Mouse (Mus musculus) MEL (cell line): Measurements from ENCODE around the gene Hdac7. TPM values are rescaled to one million over a fixed set of nuclear protein-coding genes. Genes with fewer than 3 reads are reported as not detected.

Experiments used
- DNase-seq: peaks from one replicate; pipeline ENCODE4 v3.0.0; 2011; ENCODE audit warnings: low read depth, low spot score
- H3K27ac ChIP-seq: 2 replicates; pipeline ENCODE4 v1.5.1; 2012; ENCODE audit warnings: low read depth, mild to moderate bottlenecking, control low read depth, low read length, moderate library complexity; ENCODE audit not compliant: control insufficient read depth
- H3K27me3 ChIP-seq, 2 experiments: fragments of 150-350 bp in 1 of 2; sonication (generic) in 1 of 2; 2 replicates each; pipeline ENCODE4 v1.6.1; 2012; ENCODE audit warnings: low read length in 2 of 2, mild to moderate bottlenecking in 2 of 2, improper control_type of control experiment in 1 of 2, moderate library complexity in 1 of 2; ENCODE audit not compliant: insufficient read depth in 2 of 2, control insufficient read depth in 1 of 2
- H3K36me3 ChIP-seq, 2 experiments: 2 replicates each; pipeline ENCODE4 v1.6.1; 2012 to 2014; ENCODE audit warnings: low read length in 2 of 2, improper control_type of control experiment in 1 of 2, inconsistent platforms in 1 of 2, mild to moderate bottlenecking in 1 of 2; ENCODE audit not compliant: insufficient read depth in 2 of 2, control insufficient read depth in 1 of 2
- H3K4me1 ChIP-seq, 2 experiments: fragments of 150-350 bp in 1 of 2; sonication (generic) in 1 of 2; 2 replicates each; pipeline ENCODE4 v1.6.1; 2012; ENCODE audit warnings: low read length in 2 of 2, improper control_type of control experiment in 1 of 2, mild to moderate bottlenecking in 1 of 2; ENCODE audit not compliant: insufficient read depth in 2 of 2, control insufficient read depth in 1 of 2
- H3K4me3 ChIP-seq, 2 experiments: fragments of 150-350 bp in 1 of 2; sonication (generic) in 1 of 2; 2 replicates each; pipeline ENCODE4 v1.5.1; 2012; ENCODE audit warnings: low read depth in 2 of 2, low read length in 2 of 2, mild to moderate bottlenecking in 2 of 2, moderate library complexity in 2 of 2, control low read depth in 1 of 2, improper control_type of control experiment in 1 of 2; ENCODE audit not compliant: control insufficient read depth in 1 of 2, insufficient read depth in 1 of 2
- H3K79me2 ChIP-seq: 2 replicates; pipeline ENCODE4 v1.6.1; 2012; ENCODE audit warnings: mild to moderate bottlenecking, low read length, moderate library complexity; ENCODE audit not compliant: control insufficient read depth, poor library complexity, insufficient read depth
- H3K9ac ChIP-seq: 2 replicates; pipeline ENCODE4 v1.6.1; 2012; ENCODE audit warnings: low read depth, mild to moderate bottlenecking, control low read depth, low read length, moderate library complexity; ENCODE audit not compliant: control insufficient read depth, poor library complexity, severe bottlenecking
- H3K9me3 ChIP-seq: fragments of 150-350 bp; sonication (generic); replicated peaks from 2 replicates; pipeline ENCODE4 v1.6.1; 2012; ENCODE audit warnings: mild to moderate bottlenecking, low read length, improper control_type of control experiment, moderate library complexity; ENCODE audit not compliant: insufficient read depth
- BHLHE40 ChIP-seq: IDR thresholded peaks from 2 replicates; pipeline ENCODE4 v1.6.1; 2012; ENCODE audit warnings: low read depth, mild to moderate bottlenecking, inconsistent platforms, low read length, improper control_type of control experiment, borderline replicate concordance
- CTCF ChIP-seq, 3 experiments: IDR thresholded peaks in 2 of 3; conservative IDR thresholded peaks in 1 of 3; 2 replicates each; pipeline ENCODE4 v1.5.1; 2011 to 2012; ENCODE audit warnings: low read length in 3 of 3, low read depth in 2 of 3, mild to moderate bottlenecking in 2 of 3, improper control_type of control experiment in 1 of 3, inconsistent platforms in 1 of 3, mixed read lengths in 1 of 3, moderate library complexity in 1 of 3; ENCODE audit not compliant: control insufficient read depth in 1 of 3, insufficient read depth in 1 of 3, poor library complexity in 1 of 3, severe bottlenecking in 1 of 3
- ELF1 ChIP-seq: IDR thresholded peaks from 2 replicates; pipeline ENCODE4 v1.6.1; 2014; ENCODE audit warnings: low read depth, mild to moderate bottlenecking, inconsistent platforms, low read length, improper control_type of control experiment, moderate library complexity
- ETS1 ChIP-seq: IDR thresholded peaks from 2 replicates; pipeline ENCODE4 v1.6.1; 2012; ENCODE audit warnings: low read depth, mild to moderate bottlenecking, inconsistent platforms, low read length, improper control_type of control experiment, moderate library complexity
- JUND ChIP-seq: IDR thresholded peaks from 2 replicates; pipeline ENCODE4 v1.6.1; 2011; ENCODE audit warnings: low read depth, mild to moderate bottlenecking, improper control_type of control experiment, low read length
- MAFK ChIP-seq: IDR thresholded peaks from 2 replicates; pipeline ENCODE4 v1.6.1; 2011; ENCODE audit warnings: low read depth, mild to moderate bottlenecking, low read length, improper control_type of control experiment, borderline replicate concordance
- MYB ChIP-seq: IDR thresholded peaks from 2 replicates; pipeline ENCODE4 v1.6.1; 2011; ENCODE audit warnings: mild to moderate bottlenecking, low read depth, low read length, improper control_type of control experiment
- NELFE ChIP-seq: IDR thresholded peaks from 2 replicates; pipeline ENCODE4 v1.6.1; 2011; ENCODE audit warnings: low read depth, low read length, improper control_type of control experiment
- POLR2A ChIP-seq, 2 experiments: IDR thresholded peaks; 2 replicates each; pipeline ENCODE4 v1.6.1; 2011 to 2012; ENCODE audit warnings: low read length in 2 of 2, mild to moderate bottlenecking in 2 of 2, control low read depth in 1 of 2, improper control_type of control experiment in 1 of 2, low read depth in 1 of 2, moderate library complexity in 1 of 2; ENCODE audit not compliant: control insufficient read depth in 1 of 2, insufficient read depth in 1 of 2, poor library complexity in 1 of 2
- POLR2AphosphoS5 ChIP-seq: IDR thresholded peaks from 2 replicates; pipeline ENCODE4 v1.6.1; 2012; ENCODE audit warnings: low read depth, borderline replicate concordance, mild to moderate bottlenecking, inconsistent platforms, low read length, moderate library complexity, mixed read lengths
- RAD21 ChIP-seq: IDR thresholded peaks from 2 replicates; pipeline ENCODE4 v1.6.1; 2011; ENCODE audit warnings: mild to moderate bottlenecking, low read depth, low read length, improper control_type of control experiment
- SMC3 ChIP-seq: IDR thresholded peaks from 2 replicates; pipeline ENCODE4 v1.6.1; 2011; ENCODE audit warnings: low read depth, low read length, improper control_type of control experiment
- USF2 ChIP-seq, 2 experiments: IDR thresholded peaks; 2 replicates each; pipeline ENCODE4 v1.6.1; 2011 to 2012; ENCODE audit warnings: improper control_type of control experiment in 2 of 2, low read length in 2 of 2, borderline replicate concordance in 1 of 2, inconsistent platforms in 1 of 2, low read depth in 1 of 2, mild to moderate bottlenecking in 1 of 2; ENCODE audit not compliant: insufficient read depth in 1 of 2
- ZMIZ1 ChIP-seq: IDR thresholded peaks from 2 replicates; pipeline ENCODE4 v1.6.1; 2012; ENCODE audit warnings: low read depth, mild to moderate bottlenecking, inconsistent platforms, low read length, improper control_type of control experiment, moderate library complexity
- ZNF384 ChIP-seq: IDR thresholded peaks from 2 replicates; pipeline ENCODE4 v1.6.1; 2012; ENCODE audit warnings: low read depth, mild to moderate bottlenecking, inconsistent platforms, low read length, improper control_type of control experiment
- polyA plus RNA-seq, 2 experiments: library from polyadenylated mRNA; stranded (reverse) in 1 of 2; unstranded in 1 of 2; fragments of >175 nt in 1 of 2; fragments of >200 nt in 1 of 2; gene quantifications; 2 replicates each; pipeline versions ENCODE4 v1.2.1 to v1.2.4; 2012; ENCODE audit warnings: low replicate concordance in 2 of 2, low read depth in 1 of 2; ENCODE audit not compliant: insufficient read length in 2 of 2, insufficient read depth in 1 of 2, missing spikeins in 1 of 2
- total RNA-seq: library from RNA; depleted of rRNA; stranded (reverse); fragments of 300-350 nt; gene quantifications from 2 replicates; pipeline ENCODE4 v1.2.3, GENCODE M21; 2012

Gene Hdac7
- total and polyA plus RNA-seq, 3 experiments: 100 to 389 TPM; not detected in 1

DNA sequence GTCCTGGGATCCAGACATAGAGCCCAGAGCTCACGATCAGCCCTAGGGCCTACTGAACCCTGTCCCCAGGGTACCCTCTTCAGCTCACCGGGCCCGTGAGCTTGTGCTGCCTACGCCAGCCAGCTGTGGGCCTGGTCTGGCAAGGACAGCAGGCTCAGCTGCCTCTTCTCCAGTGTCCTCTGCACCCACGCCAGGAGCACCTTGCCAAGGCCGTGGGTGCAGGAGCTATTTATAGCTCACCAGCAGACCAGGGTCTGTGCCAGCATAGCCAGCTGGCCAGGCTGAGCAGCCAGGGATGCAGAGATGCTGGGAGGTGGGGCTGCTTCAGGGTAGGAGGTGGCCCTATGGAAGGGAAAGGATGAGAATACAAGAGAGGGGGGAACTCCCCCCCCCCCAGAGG lies 32.2 kb downstream of the Hdac7 start:
- Histone ChIP-seq H3K27ac (no peak overlapping the region), H3K4me3 (no peak overlapping the region), H3K27me3 (no peaks in the 10 kb centered on the region), H3K79me2 (peaks cover 41% of the 10 kb centered on the region), H3K9me3 (no peaks in the 10 kb centered on the region), H3K9ac (no peak overlapping the region), H3K36me3 (peaks cover 2 to 60% of the 10 kb centered on the region in 2 experiments; a peak in 3 of 4 replicates), H3K4me1 (no peaks in the 10 kb centered on the region)
- 0 out of 2 replicates have a peak, but pooled peaks have one; percentile 31 for TF ChIP-seq ETS1
- 0 out of 4 replicates have a peak, but pooled peaks of 1 of the 2 experiments have one; percentile 15 for TF ChIP-seq POLR2A (IDR thresholded peaks at IDR 0.05; ENCODE audit: control insufficient read depth in 1 of 2, insufficient read depth in 1 of 2, low read depth in 1 of 2, low read length in 2 of 2, poor library complexity in 1 of 2)
- no peak for TF ChIP-seq NELFE
- TF ChIP-seq JUND: no peak
- no peak for DNase-seq

DNA sequence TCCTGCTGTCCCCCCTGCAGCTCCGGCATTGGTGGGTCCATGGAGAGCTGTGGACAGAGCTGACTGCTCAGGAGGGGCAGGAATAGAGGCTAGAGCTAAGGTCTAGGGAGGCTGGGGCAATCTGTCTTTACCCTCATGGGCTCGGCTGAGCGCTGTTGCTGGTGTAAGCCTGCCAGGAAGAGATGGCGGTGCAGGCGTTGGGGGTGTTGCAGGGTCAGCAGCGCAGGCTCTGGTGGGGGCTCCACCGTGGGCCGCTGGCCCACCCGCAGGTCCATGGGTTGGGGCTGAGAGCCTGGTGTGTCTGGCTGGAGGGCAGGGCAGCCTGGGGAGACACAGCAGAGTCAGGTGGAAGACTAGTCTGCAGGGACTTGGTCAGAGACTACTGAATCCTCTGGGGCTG lies 33.0 kb downstream of the Hdac7 start:
- peaks cover 2 to 57% of the 10 kb centered on the region in 2 experiments; a peak in 3 of 4 replicates for H3K36me3 ChIP-seq
- H3K9me3 ChIP-seq: no peaks in the 10 kb centered on the region
- H3K27me3 ChIP-seq: no peaks in the 10 kb centered on the region
- DNase-seq: no peak
- H3K9ac ChIP-seq: no peak overlapping the region
- TF ChIP-seq SMC3: no peak
- 0 out of 2 replicates have a peak, but pooled peaks have one; percentile 4 for TF ChIP-seq ZMIZ1
- H3K27ac ChIP-seq: no peak overlapping the region
- H3K79me2 ChIP-seq: peaks cover 34% of the 10 kb centered on the region
- H3K4me1 ChIP-seq: no peaks in the 10 kb centered on the region
- no peak overlapping the region for H3K4me3 ChIP-seq

DNA sequence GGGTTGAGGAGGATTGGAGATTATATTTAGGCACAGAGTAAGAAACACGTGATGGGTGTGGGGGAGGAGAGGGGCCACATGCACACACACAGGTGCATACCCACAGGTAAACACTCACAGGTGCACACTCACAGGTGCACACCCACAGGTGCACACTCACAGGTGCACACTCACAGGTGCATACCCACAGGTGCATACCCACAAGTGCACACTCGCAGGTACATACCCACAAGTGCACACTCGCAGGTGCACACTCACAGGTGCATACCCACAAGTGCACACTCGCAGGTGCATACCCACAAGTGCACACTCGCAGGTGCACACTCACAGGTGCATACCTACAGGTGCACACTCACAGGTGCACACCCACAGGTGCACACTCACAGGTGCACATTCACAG lies 33.9 kb downstream of the Hdac7 start:
- Histone ChIP-seq H3K27ac (no peak overlapping the region), H3K9me3 (no peaks in the 10 kb centered on the region), H3K36me3 (peaks cover 0 to 51% of the 10 kb centered on the region in 2 experiments; a peak in 2 of 4 replicates), H3K4me3 (no peak overlapping the region), H3K27me3 (no peaks in the 10 kb centered on the region), H3K79me2 (peaks cover 25% of the 10 kb centered on the region; the same call in 1 of the 2 replicates), H3K9ac (no peak overlapping the region), H3K4me1 (no peaks in the 10 kb centered on the region)
- no peak for TF ChIP-seq MYB
- TF ChIP-seq BHLHE40: no peak
- peak; percentile 74; the same call in 1 of the 2 replicates for TF ChIP-seq POLR2AphosphoS5
- DNase-seq: no peak

DNA sequence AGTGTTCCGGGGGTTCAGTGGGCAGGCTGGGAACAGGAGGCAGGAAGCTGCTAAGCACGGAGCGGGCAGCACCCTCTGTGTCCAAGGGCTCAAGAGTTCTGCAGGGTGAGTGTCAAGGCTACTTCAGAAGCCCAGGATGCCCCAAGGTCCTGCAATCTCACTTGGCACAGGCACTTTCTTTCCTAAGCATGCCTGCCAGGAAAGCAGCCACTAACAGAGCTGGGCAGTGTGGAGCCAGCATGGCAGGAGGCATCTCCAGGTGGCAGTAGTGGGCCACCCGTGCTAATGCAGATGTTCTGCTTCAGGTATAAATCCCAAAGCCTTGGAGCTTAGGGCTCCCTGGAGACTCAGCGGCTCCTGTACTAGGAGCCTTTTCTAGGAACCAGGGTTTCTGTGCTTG lies 34.4 kb downstream of the Hdac7 start:
- Histone ChIP-seq H3K79me2 (peaks cover 21% of the 10 kb centered on the region; the same call in 1 of the 2 replicates), H3K9me3 (no peaks in the 10 kb centered on the region), H3K27me3 (no peaks in the 10 kb centered on the region), H3K9ac (no peak overlapping the region), H3K27ac (no peak overlapping the region), H3K36me3 (peaks cover 0 to 52% of the 10 kb centered on the region in 2 experiments; a peak in 2 of 4 replicates), H3K4me1 (no peaks in the 10 kb centered on the region), H3K4me3 (no peak overlapping the region)
- no peak for DNase-seq
- TF ChIP-seq ZNF384: no peak
- peak; percentile 48 for TF ChIP-seq SMC3
- no peak for TF ChIP-seq USF2 (IDR thresholded peaks at IDR 0.05; ENCODE audit: borderline replicate concordance in 1 of 2, insufficient read depth in 1 of 2, low read depth in 1 of 2, low read length in 2 of 2)
- TF ChIP-seq ELF1: no peak
- no peak for TF ChIP-seq MAFK
- peak in 2 of 3 experiments; percentile 44 to 45; a peak in 4 of 6 replicates for TF ChIP-seq CTCF (IDR thresholded peaks at IDR 0.05 in 2 of 3, conservative IDR thresholded peaks at IDR 0.05 in 1 of 3; ENCODE audit: control insufficient read depth in 1 of 3, insufficient read depth in 1 of 3, low read depth in 2 of 3, low read length in 3 of 3, poor library complexity in 1 of 3, severe bottlenecking in 1 of 3)
- peak; percentile 17; the same call in 1 of the 2 replicates for TF ChIP-seq RAD21
